Mouse (Mus musculus): ENCODE results near the gene Ugt2b36. TPM values are rescaled to one million over a fixed set of nuclear protein-coding genes. Genes with fewer than 3 reads are reported as not detected.

The Ugt2b36 gene
- polyA plus RNA-seq, 1 experiment from 2014 or later: 2.8 TPM

Other genes starting within 250 kb of the Ugt2b36 start
- 77.0 and 80.9 TPM in 2 replicates for gene Ugt2b34, start 185.6 kb downstream of the Ugt2b36 start, polyA plus RNA-seq (2015; fragmentation: Nextera tagmentation; extraction: Ambion mirVana)
- not detected in 2 replicates for gene Ugt2b1, start 166.0 kb downstream of the Ugt2b36 start, polyA plus RNA-seq (2015; fragmentation: Nextera tagmentation; extraction: Ambion mirVana)
- 0.71 and 0.87 TPM in 2 replicates for gene Ugt2b35, start 91.7 kb downstream of the Ugt2b36 start, polyA plus RNA-seq (2015; fragmentation: Nextera tagmentation; extraction: Ambion mirVana)
- gene Ugt2b5, start 47.8 kb upstream of the Ugt2b36 start, polyA plus RNA-seq (2015; fragmentation: Nextera tagmentation; extraction: Ambion mirVana): 7.7 and 12.5 TPM in 2 replicates
- 0.06 TPM in 1 of 2 replicates, not detected in the other for gene Ugt2b37, start 162.2 kb upstream of the Ugt2b36 start, polyA plus RNA-seq (2015; fragmentation: Nextera tagmentation; extraction: Ambion mirVana)
- 0.39 and 0.58 TPM in 2 replicates for gene Ugt2a3, start 244.6 kb upstream of the Ugt2b36 start, polyA plus RNA-seq (2015; fragmentation: Nextera tagmentation; extraction: Ambion mirVana)